Mouse (Mus musculus) CD4-positive, CD25-positive, alpha-beta regulatory T cell, adult 9 weeks (primary cell): ENCODE data around the gene Bclaf3. TPM values are rescaled to one million over a fixed set of nuclear protein-coding genes. Genes with fewer than 3 reads are reported as not detected.

Experiments used
- polyA plus RNA-seq: library from polyadenylated mRNA; unstranded; fragments of 100-300 nt; shearing (Covaris generic); gene quantifications from one replicate; pipeline ENCODE4 v1.2.1, GENCODE M21; 2017

Gene Bclaf3
- 41.0 TPM for polyA plus RNA-seq

DNA sequence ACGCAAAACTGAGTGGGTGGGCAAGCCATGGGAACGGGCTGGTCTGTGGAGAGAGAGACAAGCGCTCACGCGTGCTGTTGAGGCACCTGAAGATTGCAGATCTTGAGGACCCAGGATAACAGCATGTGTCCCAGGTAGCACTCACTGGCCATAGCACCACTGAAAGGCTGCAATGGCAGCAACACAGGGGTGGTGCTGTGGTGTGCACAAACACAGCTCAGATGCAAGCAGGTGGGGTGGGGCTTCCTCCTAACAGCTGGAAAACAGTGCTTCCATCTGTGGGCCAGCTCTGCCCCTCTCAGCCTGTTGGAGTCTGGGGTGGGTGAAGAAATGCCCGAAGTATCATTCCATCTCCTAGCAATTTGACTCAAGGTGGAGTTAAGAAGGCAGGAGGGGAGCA lies at the start of gene Bclaf3:
TSS of gene Bclaf3 (plus strand) at position 301 of the 400 bp plus-strand sequence.

DNA sequence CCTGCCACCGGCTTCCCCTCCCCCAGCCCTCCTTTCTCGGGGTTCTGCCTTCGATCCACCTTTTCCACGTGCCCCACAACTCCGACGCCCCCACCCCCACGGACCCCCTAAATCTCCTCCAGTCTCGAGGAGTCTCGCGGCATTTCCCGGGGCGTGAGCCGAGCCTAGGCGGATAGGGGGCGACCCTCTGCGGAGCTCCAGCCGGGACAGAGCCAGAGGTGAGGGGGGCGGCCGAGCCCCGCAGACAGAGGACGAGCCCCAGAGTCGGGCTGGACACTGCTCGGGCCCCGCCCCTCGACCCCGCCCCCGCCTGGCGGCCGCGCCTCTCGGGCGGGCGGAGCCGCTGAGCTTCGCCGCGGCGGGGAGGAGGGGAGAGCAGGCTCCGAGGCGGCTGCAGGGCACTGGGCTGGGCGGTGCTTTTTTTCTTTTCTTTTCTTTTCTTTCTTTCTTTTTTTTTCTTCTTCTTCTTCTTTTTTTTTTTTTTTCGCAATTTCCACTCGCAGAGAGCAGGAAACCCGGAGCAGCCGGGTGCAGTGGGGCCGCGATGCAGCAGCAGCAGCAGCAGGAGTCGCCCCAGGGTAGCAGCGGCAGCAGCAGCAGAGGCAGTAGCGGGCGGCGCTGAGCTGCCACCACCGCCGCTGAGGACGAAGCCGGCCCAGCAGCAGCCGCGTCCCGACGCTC lies 100.6 kb downstream of the Bclaf3 start, which contains the start of gene Sh3kbp1:
TSS of gene Sh3kbp1 (plus strand) at position 366 of the 681 bp plus-strand sequence.

Other genes with a start within 250 kb of the Bclaf3 start
- gene Eif1ax, start 154.5 kb upstream of the Bclaf3 start, polyA plus RNA-seq = 53.9 TPM
- not detected for gene Map7d2, start 112.1 kb upstream of the Bclaf3 start, polyA plus RNA-seq
- 454 TPM for gene Sh3kbp1, start 100.6 kb downstream of the Bclaf3 start, polyA plus RNA-seq